Mouse (Mus musculus): ENCODE results near the gene Btbd11. TPM values are rescaled to one million over a fixed set of nuclear protein-coding genes. Genes with fewer than 3 reads are reported as not detected.

Btbd11 gene
- polyA plus RNA-seq, 1 experiment from 2014 or later, result 8.3 TPM

DNA sequence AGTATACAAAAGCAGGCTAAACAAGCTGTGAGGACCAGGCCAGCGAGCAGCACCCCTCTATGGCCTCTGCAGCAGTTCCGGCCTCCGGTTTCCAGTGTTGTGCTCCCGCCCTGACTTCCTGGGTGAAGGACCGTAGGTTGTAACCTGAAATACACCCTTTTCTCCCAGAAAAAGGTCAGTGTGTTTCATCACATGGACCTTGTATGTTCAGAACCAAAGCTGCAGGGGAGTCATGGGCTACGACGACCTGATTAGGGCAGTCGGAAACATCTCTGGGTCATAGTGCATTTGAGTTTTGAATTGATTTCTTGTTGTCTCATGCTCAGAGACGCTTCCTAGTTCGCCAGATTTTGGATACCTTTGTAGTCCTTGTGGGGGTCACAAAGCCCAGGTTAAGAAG, 74.1 kb downstream of the Btbd11 start:
- Histone ChIP-seq H3K4me2 (replicated peaks; ENCODE audit: low read depth, low read length) (no peak overlapping the region), H3K36me3 (ENCODE audit: control insufficient read depth, insufficient read depth, low read length) (no peaks in the 10 kb centered on the region), H3K9me3 (ENCODE audit: control insufficient read depth, low read length) (no peaks in the 10 kb centered on the region), H3K4me1 (replicated peaks; ENCODE audit: control insufficient read depth, insufficient read depth, low read length) (no peaks in the 10 kb centered on the region), H3K27me3 (ENCODE audit: control insufficient read depth, insufficient read depth, low read length) (peaks cover 2% of the 10 kb centered on the region; the same call in 1 of the 2 replicates), H3K27ac (ENCODE audit: low read depth, low read length) (no peak overlapping the region), H3K4me3 (ENCODE audit: low read depth, low read length) (no peak overlapping the region), H3K9ac (ENCODE audit: low read depth, low read length) (no peak overlapping the region)
- ATAC-seq (ENCODE audit: low FRiP score), result no peak
- WGBS, result 93% methylated on average over 10 of the region's 10 CpGs
- DNase-seq (ENCODE audit: low spot score), result no peak

DNA sequence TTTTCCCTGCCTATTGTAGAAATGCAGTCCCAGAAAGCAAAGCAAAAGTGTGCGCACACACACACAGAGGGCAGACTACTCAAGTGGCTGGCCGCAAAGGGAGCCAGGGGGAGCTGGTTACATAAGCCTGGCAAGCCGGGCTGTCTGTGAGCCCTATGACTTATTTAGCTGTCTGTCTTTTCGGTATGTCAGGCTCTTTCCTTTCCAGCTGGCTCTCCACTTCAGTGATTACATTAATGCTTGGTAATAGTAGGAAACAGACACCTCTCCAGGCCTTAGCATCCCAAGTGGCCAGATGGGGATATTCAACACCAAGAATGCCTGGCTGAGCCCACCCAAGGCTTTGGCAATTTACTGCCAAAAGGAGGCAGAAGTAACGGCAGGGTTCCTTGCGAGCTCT, 77.5 kb downstream of the Btbd11 start:
- H3K9ac ChIP-seq (ENCODE audit: low read depth, low read length), result no peak overlapping the region
- no peak overlapping the region for H3K4me3 ChIP-seq (ENCODE audit: low read depth, low read length)
- no peaks in the 10 kb centered on the region for H3K9me3 ChIP-seq (ENCODE audit: control insufficient read depth, low read length)
- H3K27me3 ChIP-seq (ENCODE audit: control insufficient read depth, insufficient read depth, low read length), result no peaks in the 10 kb centered on the region
- no peaks in the 10 kb centered on the region for H3K36me3 ChIP-seq (ENCODE audit: control insufficient read depth, insufficient read depth, low read length)
- no peak overlapping the region for H3K4me2 ChIP-seq (replicated peaks; ENCODE audit: low read depth, low read length)
- H3K4me1 ChIP-seq (replicated peaks; ENCODE audit: control insufficient read depth, insufficient read depth, low read length), result 0 out of 2 replicates have a peak, but pooled peaks cover 2% of the 10 kb centered on the region
- no peak overlapping the region for H3K27ac ChIP-seq (ENCODE audit: low read depth, low read length)
- no peak for ATAC-seq (ENCODE audit: low FRiP score)
- WGBS, result 46% methylated on average over 6 of the region's 6 CpGs
- DNase-seq (ENCODE audit: low spot score), result no peak

DNA sequence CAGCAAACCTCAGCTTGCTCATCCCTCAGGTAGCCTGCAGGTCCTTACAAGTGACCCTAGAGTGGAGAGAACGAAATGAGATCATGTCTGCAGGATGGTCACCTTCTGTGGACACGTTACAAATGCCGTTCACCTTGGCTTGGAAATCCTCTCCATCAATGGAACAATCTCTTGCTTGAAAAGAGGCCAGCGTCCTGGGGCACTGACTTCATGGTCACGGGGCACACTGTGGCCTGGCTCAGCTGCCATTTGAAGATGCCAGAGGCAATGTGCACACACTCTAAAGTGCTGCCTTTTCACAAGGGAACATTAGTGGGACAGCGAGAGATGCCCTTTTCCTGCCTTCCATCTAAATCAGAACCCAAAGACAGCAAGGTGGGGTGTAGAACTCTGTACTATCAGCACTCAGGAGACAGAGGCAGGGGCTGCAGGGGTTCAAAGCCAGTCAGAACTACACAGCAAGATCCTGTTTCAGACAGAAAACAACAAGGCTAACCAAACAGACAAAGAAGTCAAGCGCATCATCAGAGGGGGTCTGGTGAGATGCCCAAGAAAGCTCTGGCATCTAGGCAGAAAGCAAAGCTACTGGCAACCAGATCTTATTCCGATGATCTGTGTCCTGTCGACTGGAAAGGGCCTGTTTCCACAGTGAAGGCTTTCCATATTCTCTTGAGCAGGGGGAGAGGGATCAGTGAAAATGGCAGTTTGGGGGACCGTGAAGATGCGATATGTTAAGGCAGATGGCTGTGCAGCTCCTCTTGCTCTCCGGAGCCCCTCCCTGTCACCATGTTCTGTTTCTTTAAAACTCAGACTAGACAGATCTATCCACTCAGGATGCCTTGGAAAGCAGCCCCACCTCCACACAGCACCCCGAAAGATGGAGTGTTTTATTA, 79.1 kb downstream of the Btbd11 start:
- Histone ChIP-seq H3K27ac (ENCODE audit: low read depth, low read length) (no peak overlapping the region), H3K4me1 (replicated peaks; ENCODE audit: control insufficient read depth, insufficient read depth, low read length) (0 out of 2 replicates have a peak, but pooled peaks cover 2% of the 10 kb centered on the region), H3K9me3 (ENCODE audit: control insufficient read depth, low read length) (no peaks in the 10 kb centered on the region), H3K27me3 (ENCODE audit: control insufficient read depth, insufficient read depth, low read length) (no peaks in the 10 kb centered on the region), H3K36me3 (ENCODE audit: control insufficient read depth, insufficient read depth, low read length) (no peaks in the 10 kb centered on the region), H3K9ac (ENCODE audit: low read depth, low read length) (no peak overlapping the region), H3K4me2 (replicated peaks; ENCODE audit: low read depth, low read length) (no peak overlapping the region), H3K4me3 (ENCODE audit: low read depth, low read length) (no peak overlapping the region)
- 85% methylated on average over 13 of the region's 13 CpGs for WGBS
- DNase-seq (ENCODE audit: low spot score), result no peak
- no peak for ATAC-seq (ENCODE audit: low FRiP score)

DNA sequence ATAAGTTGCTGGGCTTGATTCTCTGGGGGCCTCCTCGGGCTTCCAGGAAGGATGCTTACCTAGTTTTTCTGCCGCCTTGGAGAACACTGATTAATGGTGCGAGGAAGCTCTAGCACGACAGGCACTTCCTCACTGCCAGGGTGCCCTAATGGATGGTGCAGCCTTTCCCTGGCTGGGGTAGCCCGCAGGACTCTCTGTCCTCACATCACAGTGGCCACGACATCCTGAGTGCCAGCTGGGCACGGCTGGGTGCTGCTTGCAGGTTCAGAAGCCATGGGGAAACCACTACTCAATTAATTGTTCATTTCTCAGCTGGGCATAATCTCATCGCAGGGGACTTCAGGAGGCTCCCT, 79.8 kb downstream of the Btbd11 start:
- DNase-seq (ENCODE audit: low spot score), result no peak
- WGBS, result 56% methylated on average over 8 of the region's 8 CpGs
- 0 out of 2 replicates have a peak, but pooled peaks cover 2% of the 10 kb centered on the region for H3K4me1 ChIP-seq (replicated peaks; ENCODE audit: control insufficient read depth, insufficient read depth, low read length)
- H3K36me3 ChIP-seq (ENCODE audit: control insufficient read depth, insufficient read depth, low read length), result no peaks in the 10 kb centered on the region
- no peak overlapping the region for H3K9ac ChIP-seq (ENCODE audit: low read depth, low read length)
- H3K27me3 ChIP-seq (ENCODE audit: control insufficient read depth, insufficient read depth, low read length), result no peaks in the 10 kb centered on the region
- no peak for ATAC-seq (ENCODE audit: low FRiP score)
- no peak overlapping the region for H3K4me3 ChIP-seq (ENCODE audit: low read depth, low read length)
- no peaks in the 10 kb centered on the region for H3K9me3 ChIP-seq (ENCODE audit: control insufficient read depth, low read length)
- H3K4me2 ChIP-seq (replicated peaks; ENCODE audit: low read depth, low read length), result no peak overlapping the region
- H3K27ac ChIP-seq (ENCODE audit: low read depth, low read length), result no peak overlapping the region

GRCm38 (mm10) chr10:85467393-85467792, 80.8 kb downstream of the Btbd11 start:
- H3K4me3 ChIP-seq (ENCODE audit: low read depth, low read length), result no peak overlapping the region
- WGBS, result 74% methylated on average over 7 of the region's 7 CpGs

DNA sequence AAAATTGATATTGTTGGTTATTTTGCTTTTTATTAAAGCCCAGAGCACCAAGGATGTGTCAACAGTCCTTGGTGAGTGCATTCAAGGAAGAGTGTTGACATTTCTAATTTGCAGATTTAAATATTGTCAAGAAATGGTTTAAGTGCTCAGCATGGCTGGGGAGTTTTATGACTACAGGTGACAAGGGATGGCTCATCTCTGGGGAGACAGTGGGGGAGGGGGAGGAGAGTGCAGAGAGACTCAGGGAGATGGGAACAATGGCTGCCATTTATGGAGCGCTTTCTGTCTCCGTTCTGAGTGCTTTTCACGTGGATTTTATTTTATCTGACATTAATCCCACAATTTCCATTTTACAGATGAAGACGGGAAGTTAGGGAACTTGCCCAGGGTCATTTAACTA, 81.9 kb downstream of the Btbd11 start:
- Histone ChIP-seq H3K36me3 (ENCODE audit: control insufficient read depth, insufficient read depth, low read length) (no peaks in the 10 kb centered on the region), H3K27ac (ENCODE audit: low read depth, low read length) (no peak overlapping the region), H3K4me1 (replicated peaks; ENCODE audit: control insufficient read depth, insufficient read depth, low read length) (0 out of 2 replicates have a peak, but pooled peaks cover 2% of the 10 kb centered on the region), H3K4me2 (replicated peaks; ENCODE audit: low read depth, low read length) (no peak overlapping the region), H3K27me3 (ENCODE audit: control insufficient read depth, insufficient read depth, low read length) (no peaks in the 10 kb centered on the region), H3K9ac (ENCODE audit: low read depth, low read length) (no peak overlapping the region), H3K4me3 (ENCODE audit: low read depth, low read length) (no peak overlapping the region), H3K9me3 (ENCODE audit: control insufficient read depth, low read length) (no peaks in the 10 kb centered on the region)
- ATAC-seq (ENCODE audit: low FRiP score) (no peak), DNase-seq (ENCODE audit: low spot score) (no peak)
- WGBS, result 80% methylated on average over 4 of the region's 4 CpGs

More at GRCm38 (mm10) chr10:85467393-85467792, 80.8 kb downstream of the Btbd11 start:
- Histone ChIP-seq H3K36me3 (ENCODE audit: control insufficient read depth, insufficient read depth, low read length) (no peaks in the 10 kb centered on the region), H3K27me3 (ENCODE audit: control insufficient read depth, insufficient read depth, low read length) (no peaks in the 10 kb centered on the region), H3K27ac (ENCODE audit: low read depth, low read length) (no peak overlapping the region), H3K4me1 (replicated peaks; ENCODE audit: control insufficient read depth, insufficient read depth, low read length) (0 out of 2 replicates have a peak, but pooled peaks cover 2% of the 10 kb centered on the region), H3K9ac (ENCODE audit: low read depth, low read length) (no peak overlapping the region), H3K9me3 (ENCODE audit: control insufficient read depth, low read length) (no peaks in the 10 kb centered on the region), H3K4me2 (replicated peaks; ENCODE audit: low read depth, low read length) (no peak overlapping the region)
- DNase-seq (ENCODE audit: low spot score) (no peak), ATAC-seq (ENCODE audit: low FRiP score) (no peak)

- no peaks in the 10 kb centered on the region for H3K27me3 ChIP-seq (ENCODE audit: control insufficient read depth, insufficient read depth, low read length)
- H3K4me1 ChIP-seq (replicated peaks; ENCODE audit: control insufficient read depth, insufficient read depth, low read length), result 0 out of 2 replicates have a peak, but pooled peaks cover 2% of the 10 kb centered on the region
- ATAC-seq (ENCODE audit: low FRiP score), result no peak
- DNase-seq (ENCODE audit: low spot score), result no peak
- H3K4me3 ChIP-seq (ENCODE audit: low read depth, low read length), result no peak overlapping the region
- H3K4me2 ChIP-seq (replicated peaks; ENCODE audit: low read depth, low read length), result no peak overlapping the region
- H3K9ac ChIP-seq (ENCODE audit: low read depth, low read length), result no peak overlapping the region
- 69% methylated on average over 5 of the region's 5 CpGs for WGBS
- H3K36me3 ChIP-seq (ENCODE audit: control insufficient read depth, insufficient read depth, low read length), result no peaks in the 10 kb centered on the region
- no peaks in the 10 kb centered on the region for H3K9me3 ChIP-seq (ENCODE audit: control insufficient read depth, low read length)
- no peak overlapping the region for H3K27ac ChIP-seq (ENCODE audit: low read depth, low read length)
Observed at GRCm38 (mm10) chr10:85469341-85469740, 82.7 kb downstream of the Btbd11 start.

DNA sequence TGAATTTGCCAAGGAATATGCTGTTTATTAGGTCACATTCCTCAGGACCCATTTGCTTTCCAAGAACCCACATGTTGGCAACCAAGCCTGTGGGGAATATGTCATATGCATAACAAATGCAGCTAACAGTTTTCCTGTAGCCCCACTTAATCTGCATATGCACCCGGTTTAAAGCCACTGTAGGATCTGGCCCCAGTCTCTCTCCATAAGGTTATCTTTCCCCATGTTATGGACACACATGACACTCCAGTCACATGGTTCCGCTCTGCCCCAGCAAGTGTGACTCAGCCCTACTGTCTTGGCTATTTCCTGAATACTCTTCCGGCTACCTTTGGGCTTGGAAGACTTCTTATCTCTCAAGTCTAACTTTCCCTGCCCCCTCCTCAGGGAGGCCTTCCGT, 86.7 kb downstream of the Btbd11 start:
- H3K4me3 ChIP-seq (ENCODE audit: low read depth, low read length), result no peak overlapping the region
- ATAC-seq (ENCODE audit: low FRiP score) (no peak), DNase-seq (ENCODE audit: low spot score) (no peak)
- H3K9ac ChIP-seq (ENCODE audit: low read depth, low read length), result no peak overlapping the region
- H3K4me2 ChIP-seq (replicated peaks; ENCODE audit: low read depth, low read length), result no peak overlapping the region
- WGBS, result 78% methylated on average over 4 of the region's 4 CpGs
- H3K4me1 ChIP-seq (replicated peaks; ENCODE audit: control insufficient read depth, insufficient read depth, low read length), result no peaks in the 10 kb centered on the region
- no peaks in the 10 kb centered on the region for H3K9me3 ChIP-seq (ENCODE audit: control insufficient read depth, low read length)
- no peak overlapping the region for H3K27ac ChIP-seq (ENCODE audit: low read depth, low read length)
- H3K36me3 ChIP-seq (ENCODE audit: control insufficient read depth, insufficient read depth, low read length), result no peaks in the 10 kb centered on the region
- no peaks in the 10 kb centered on the region for H3K27me3 ChIP-seq (ENCODE audit: control insufficient read depth, insufficient read depth, low read length)

GRCm38 (mm10) chr10:85473871-85474270, 87.3 kb downstream of the Btbd11 start:
- Histone ChIP-seq H3K27ac (ENCODE audit: low read depth, low read length) (no peak overlapping the region), H3K9me3 (ENCODE audit: control insufficient read depth, low read length) (no peaks in the 10 kb centered on the region), H3K36me3 (ENCODE audit: control insufficient read depth, insufficient read depth, low read length) (no peaks in the 10 kb centered on the region), H3K9ac (ENCODE audit: low read depth, low read length) (no peak overlapping the region), H3K4me1 (replicated peaks; ENCODE audit: control insufficient read depth, insufficient read depth, low read length) (no peaks in the 10 kb centered on the region), H3K4me3 (ENCODE audit: low read depth, low read length) (no peak overlapping the region), H3K4me2 (replicated peaks; ENCODE audit: low read depth, low read length) (no peak overlapping the region), H3K27me3 (ENCODE audit: control insufficient read depth, insufficient read depth, low read length) (no peaks in the 10 kb centered on the region)
- WGBS, result 87% methylated on average over 3 of the region's 3 CpGs
- DNase-seq (ENCODE audit: low spot score) (no peak), ATAC-seq (ENCODE audit: low FRiP score) (no peak)

All from hindbrain, embryonic 11.5 days (tissue).